Mouse (Mus musculus) cerebellum, adult 8-10 months (tissue): ENCODE data around the gene Slc24a2.

Experiments used
- DNase-seq: peaks from one replicate; pipeline ENCODE4 v3.0.0; 2022

The Slc24a2 gene

DNA sequence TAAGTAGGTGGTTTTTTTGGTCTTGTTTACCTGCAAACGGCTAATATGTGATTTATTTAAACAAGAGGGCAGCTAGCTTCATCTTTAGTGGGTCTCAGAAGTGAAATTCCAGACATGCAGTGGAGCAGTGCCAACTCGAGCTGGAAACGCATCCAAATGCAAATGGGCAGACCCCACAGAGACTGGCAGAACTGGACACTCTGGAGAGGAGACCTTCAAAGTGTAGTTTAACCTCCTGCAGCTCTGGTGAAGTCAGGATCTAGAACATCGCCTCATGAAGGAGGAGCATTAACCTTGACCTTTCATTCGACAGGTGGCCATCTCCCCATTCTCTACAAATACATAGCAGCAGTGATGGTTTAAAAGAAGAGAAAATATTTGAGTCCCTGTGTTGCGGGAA, 287.6 kb downstream of the Slc24a2 start:
- DNase-seq = no peak

- no peak for DNase-seq
These were observed 293.6 kb downstream of the Slc24a2 start for GRCm38 (mm10) chr4:86936706-86937105.

DNA sequence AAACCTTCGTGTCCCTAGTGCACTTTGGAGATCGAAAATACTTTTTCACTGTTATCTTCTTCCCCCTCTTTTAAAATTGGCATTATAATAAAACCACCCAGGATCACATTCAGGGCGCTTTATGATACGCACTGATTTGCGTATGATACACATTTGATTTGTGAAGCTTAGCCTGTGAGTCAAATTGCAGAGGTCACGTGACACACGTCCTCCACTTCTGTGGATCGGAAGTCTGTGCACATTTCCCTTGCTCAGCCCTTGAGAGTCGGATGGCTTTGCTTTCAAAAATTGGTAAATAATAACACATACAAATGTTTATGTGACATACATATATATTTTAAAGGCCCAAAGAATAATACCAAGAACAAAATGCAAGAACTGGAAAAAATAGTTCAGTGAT, 294.1 kb downstream of the Slc24a2 start:
- DNase-seq = no peak
